Mouse (Mus musculus) neural tube, embryonic 11.5 days (tissue): Measurements from ENCODE around the gene Eif2b4. TPM values are rescaled to one million over a fixed set of nuclear protein-coding genes. Genes with fewer than 3 reads are reported as not detected.

Experiments used
- ATAC-seq: fragments of 200-750 bp; cut with Nextera tagmentation; 2 replicates; pipeline ENCODE4 v1.8.0; 2017; ENCODE audit warnings: moderate number of reproducible peaks, mild to moderate bottlenecking, moderate TSS enrichment, moderate library complexity; ENCODE audit not compliant: insufficient read depth, low FRiP score, low TSS enrichment
- DNase-seq: peaks from one replicate; pipeline ENCODE4 v3.0.0-alpha.2; 2015; ENCODE audit warnings: low spot score
- H3K27ac ChIP-seq: fragments of 300-500 bp; sonication (generic); 2 replicates; pipeline ENCODE4 v1.5.1; 2014; ENCODE audit warnings: low read depth, mild to moderate bottlenecking, low read length
- H3K27me3 ChIP-seq: fragments of 300-500 bp; sonication (generic); 2 replicates; pipeline ENCODE4 v1.6.1; 2014; ENCODE audit warnings: mild to moderate bottlenecking, low read length, mixed read lengths; ENCODE audit not compliant: control insufficient read depth, insufficient read depth
- H3K36me3 ChIP-seq: fragments of 300-500 bp; sonication (generic); 2 replicates; pipeline ENCODE4 v1.6.1; 2014; ENCODE audit warnings: mild to moderate bottlenecking, low read length, moderate library complexity, mixed read lengths; ENCODE audit not compliant: control insufficient read depth, insufficient read depth
- H3K4me1 ChIP-seq: fragments of 300-500 bp; sonication (generic); 2 replicates; pipeline ENCODE4 v1.6.1; 2014; ENCODE audit warnings: low read length, mixed read lengths; ENCODE audit not compliant: control insufficient read depth, insufficient read depth
- H3K4me2 ChIP-seq: fragments of 300-500 bp; sonication (generic); 2 replicates; pipeline ENCODE4 v1.6.1; 2014; ENCODE audit warnings: low read depth, mild to moderate bottlenecking, moderate library complexity
- H3K4me3 ChIP-seq: fragments of 300-500 bp; sonication (generic); 2 replicates; pipeline ENCODE4 v1.5.1; 2014; ENCODE audit warnings: low read depth, low read length
- H3K9ac ChIP-seq: fragments of 300-500 bp; sonication (generic); 2 replicates; pipeline ENCODE4 v1.6.1; 2014; ENCODE audit warnings: mild to moderate bottlenecking, low read length
- H3K9me3 ChIP-seq: fragments of 300-500 bp; sonication (generic); 2 replicates; pipeline ENCODE4 v1.6.1; 2016; ENCODE audit warnings: low read length; ENCODE audit not compliant: control insufficient read depth
- WGBS: fragments of 180-500 bp; shearing (Covaris S2); extraction: QIAGEN DNeasy Blood & Tissue Kit; methylation state at CpG from one replicate; pipeline ENCODE4 v1.1.7; 2014; 5-methylcytosine and 5-hydroxymethylcytosine counted together
- polyA plus RNA-seq: library from polyadenylated mRNA; unstranded; fragments of >200 nt; fragmentation: Nextera tagmentation; extraction: Ambion mirVana; gene quantifications from 2 replicates; pipeline ENCODE4 v1.2.1, GENCODE M21; 2014

Gene Eif2b4
- polyA plus RNA-seq, 1 experiment from 2014 or later = 77.7 TPM

GRCm38 (mm10) chr5:31197072-31197471 lies 3.8 kb upstream of the Eif2b4 start:
- H3K4me3 ChIP-seq = no peak overlapping the region
- 91% methylated on average over 12 of the region's 12 CpGs for WGBS
- H3K4me2 ChIP-seq = no peak overlapping the region
- no peak overlapping the region for H3K27ac ChIP-seq
- H3K4me1 ChIP-seq = peaks cover 15% of the 10 kb centered on the region
- H3K27me3 ChIP-seq = no peaks in the 10 kb centered on the region
- peaks cover 5% of the 10 kb centered on the region for H3K9me3 ChIP-seq
- ATAC-seq (no peak), DNase-seq (no peak)
- H3K9ac ChIP-seq = no peak overlapping the region
- peaks cover 30% of the 10 kb centered on the region for H3K36me3 ChIP-seq

- ATAC-seq (no peak), DNase-seq (no peak)
- H3K9me3 ChIP-seq = peaks cover 5% of the 10 kb centered on the region
- no peak overlapping the region for H3K4me2 ChIP-seq
- H3K4me1 ChIP-seq = peaks cover 18% of the 10 kb centered on the region
- no peak overlapping the region for H3K27ac ChIP-seq
- H3K36me3 ChIP-seq = peaks cover 30% of the 10 kb centered on the region
- WGBS = 91% methylated on average over 10 of the region's 10 CpGs
- H3K9ac ChIP-seq = no peak overlapping the region
- no peak overlapping the region for H3K4me3 ChIP-seq
- no peaks in the 10 kb centered on the region for H3K27me3 ChIP-seq
Measured at GRCm38 (mm10) chr5:31196207-31196606, 3.0 kb upstream of the Eif2b4 start.

DNA sequence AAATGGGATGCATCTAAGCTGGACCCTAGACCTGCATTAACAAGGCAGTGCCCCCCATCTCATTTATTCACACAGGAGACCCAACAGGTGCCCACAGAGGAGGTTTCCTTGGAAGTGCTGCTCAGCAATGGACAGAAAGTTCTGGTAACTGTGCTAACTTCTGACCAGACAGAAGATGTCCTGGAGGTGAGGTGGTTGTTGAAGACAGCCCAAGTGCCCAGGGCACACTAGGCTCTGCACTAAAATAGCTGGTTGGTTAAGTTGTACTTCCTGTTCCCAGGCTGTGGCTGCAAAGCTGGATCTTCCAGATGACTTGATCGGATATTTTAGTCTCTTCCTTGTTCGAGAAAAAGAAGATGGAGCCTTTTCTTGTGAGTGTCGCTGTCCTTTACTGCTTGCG lies 2.4 kb upstream of the Eif2b4 start:
- DNase-seq = no peak
- WGBS = 93% methylated on average over 4 of the region's 4 CpGs

GRCm38 (mm10) chr5:31194486-31195485 lies 1.6 kb upstream of the Eif2b4 start:
- DNase-seq (no peak), ATAC-seq (no peak)
- H3K36me3 ChIP-seq = peaks cover 31% of the 10 kb centered on the region
- WGBS = 94% methylated on average over 16 of the region's 16 CpGs
- H3K4me3 ChIP-seq = peak overlapping the region; percentile 84
- peak overlapping the region; percentile 93 for H3K4me2 ChIP-seq
- no peaks in the 10 kb centered on the region for H3K9me3 ChIP-seq
- H3K27ac ChIP-seq = no peak overlapping the region
- H3K27me3 ChIP-seq = no peaks in the 10 kb centered on the region
- H3K4me1 ChIP-seq = peaks cover 11% of the 10 kb centered on the region
- no peak overlapping the region for H3K9ac ChIP-seq

More for the DNA sequence above, 2.4 kb upstream of the Eif2b4 start:
- Histone ChIP-seq H3K4me2 (no peak overlapping the region), H3K4me1 (peaks cover 16% of the 10 kb centered on the region), H3K27ac (no peak overlapping the region), H3K9me3 (peaks cover 5% of the 10 kb centered on the region), H3K27me3 (no peaks in the 10 kb centered on the region), H3K9ac (no peak overlapping the region), H3K36me3 (peaks cover 30% of the 10 kb centered on the region), H3K4me3 (no peak overlapping the region)
- ATAC-seq = no peak

GRCm38 (mm10) chr5:31193631-31194281 lies 526 bp upstream of the Eif2b4 start:
- no peaks in the 10 kb centered on the region for H3K9me3 ChIP-seq
- WGBS = 13% methylated on average over 25 of the region's 25 CpGs
- ATAC-seq = no peak
- H3K4me1 ChIP-seq = peaks cover 11% of the 10 kb centered on the region
- no peak overlapping the region for H3K27ac ChIP-seq
- peak overlapping the region; percentile 89 for H3K9ac ChIP-seq
- peaks cover 24% of the 10 kb centered on the region for H3K36me3 ChIP-seq
- H3K4me2 ChIP-seq = peak overlapping the region; percentile 93
- H3K4me3 ChIP-seq = peak overlapping the region; percentile 84
- DNase-seq = no peak
- no peaks in the 10 kb centered on the region for H3K27me3 ChIP-seq

- peak; percentile 52 for ATAC-seq
- H3K4me2 ChIP-seq = peak overlapping the region; percentile 93
- no peaks in the 10 kb centered on the region for H3K27me3 ChIP-seq
- H3K9me3 ChIP-seq = no peaks in the 10 kb centered on the region
- no peak for DNase-seq
- H3K36me3 ChIP-seq = peaks cover 23% of the 10 kb centered on the region
- H3K4me3 ChIP-seq = peak overlapping the region; percentile 84
- H3K4me1 ChIP-seq = peaks cover 11% of the 10 kb centered on the region
- peak overlapping the region; percentile 89 for H3K9ac ChIP-seq
- H3K27ac ChIP-seq = peak overlapping the region; percentile 21; the same call in 1 of the 2 replicates
- 16% methylated on average over 42 of the region's 42 CpGs for WGBS
Measured at GRCm38 (mm10) chr5:31192045-31192938, 938 bp downstream of the Eif2b4 start.

- Histone ChIP-seq H3K36me3 (peaks cover 20% of the 10 kb centered on the region), H3K4me1 (peaks cover 11% of the 10 kb centered on the region), H3K4me3 (no peak overlapping the region), H3K4me2 (no peak overlapping the region), H3K9ac (no peak overlapping the region), H3K27ac (no peak overlapping the region), H3K9me3 (no peaks in the 10 kb centered on the region), H3K27me3 (no peaks in the 10 kb centered on the region)
- no peak for ATAC-seq
- 92% methylated on average over 9 of the region's 9 CpGs for WGBS
- DNase-seq = no peak
Measured at GRCm38 (mm10) chr5:31190201-31190600, 3.0 kb downstream of the Eif2b4 start.

GRCm38 (mm10) chr5:31188223-31188840 lies 4.9 kb downstream of the Eif2b4 start:
- DNase-seq (no peak), ATAC-seq (no peak)
- no peak overlapping the region for H3K4me2 ChIP-seq
- no peak overlapping the region for H3K4me3 ChIP-seq
- H3K27me3 ChIP-seq = no peaks in the 10 kb centered on the region
- no peak overlapping the region for H3K27ac ChIP-seq
- 84% methylated on average over 4 of the region's 4 CpGs for WGBS
- H3K36me3 ChIP-seq = peaks cover 20% of the 10 kb centered on the region
- no peak overlapping the region for H3K9ac ChIP-seq
- no peaks in the 10 kb centered on the region for H3K9me3 ChIP-seq
- H3K4me1 ChIP-seq = peaks cover 6% of the 10 kb centered on the region
